Mouse (Mus musculus) monocyte, adult 2 months (primary cell): ENCODE measurements at regions not wholly inside any gene's neighbourhood (a gene's known extent, or its start where the extent isn't known, plus 50 kb on each side); places are given as distances from the start of the nearest gene placed in this dataset.

Source experiments
- DNase-seq, 2 experiments: peaks; one replicate each; pipeline ENCODE4 v3.0.0; 2022; ENCODE audit warnings: low spot score in 2 of 2, low read depth in 1 of 2

DNA sequence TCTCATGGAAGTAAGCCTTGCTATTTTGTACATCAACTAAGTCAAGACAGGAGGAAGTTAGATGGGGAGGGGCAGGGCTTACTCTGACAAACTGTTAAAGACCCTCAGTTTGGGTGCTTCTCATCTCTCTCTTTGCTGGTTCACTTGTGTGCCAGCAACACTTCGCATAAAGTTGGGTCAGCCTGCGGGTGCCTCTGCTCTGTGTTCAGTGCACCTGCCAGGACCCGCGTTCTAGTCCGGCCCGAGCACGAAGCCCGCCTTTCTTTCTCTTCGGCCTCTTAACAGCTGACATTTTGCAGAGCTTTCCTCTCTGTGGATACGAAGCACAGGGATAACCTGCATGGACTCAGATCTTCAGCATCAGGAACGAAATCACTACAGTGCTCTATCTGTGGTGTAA is 227.1 kb upstream of the Nfe2l3 start:
- DNase-seq, result no peak

DNA sequence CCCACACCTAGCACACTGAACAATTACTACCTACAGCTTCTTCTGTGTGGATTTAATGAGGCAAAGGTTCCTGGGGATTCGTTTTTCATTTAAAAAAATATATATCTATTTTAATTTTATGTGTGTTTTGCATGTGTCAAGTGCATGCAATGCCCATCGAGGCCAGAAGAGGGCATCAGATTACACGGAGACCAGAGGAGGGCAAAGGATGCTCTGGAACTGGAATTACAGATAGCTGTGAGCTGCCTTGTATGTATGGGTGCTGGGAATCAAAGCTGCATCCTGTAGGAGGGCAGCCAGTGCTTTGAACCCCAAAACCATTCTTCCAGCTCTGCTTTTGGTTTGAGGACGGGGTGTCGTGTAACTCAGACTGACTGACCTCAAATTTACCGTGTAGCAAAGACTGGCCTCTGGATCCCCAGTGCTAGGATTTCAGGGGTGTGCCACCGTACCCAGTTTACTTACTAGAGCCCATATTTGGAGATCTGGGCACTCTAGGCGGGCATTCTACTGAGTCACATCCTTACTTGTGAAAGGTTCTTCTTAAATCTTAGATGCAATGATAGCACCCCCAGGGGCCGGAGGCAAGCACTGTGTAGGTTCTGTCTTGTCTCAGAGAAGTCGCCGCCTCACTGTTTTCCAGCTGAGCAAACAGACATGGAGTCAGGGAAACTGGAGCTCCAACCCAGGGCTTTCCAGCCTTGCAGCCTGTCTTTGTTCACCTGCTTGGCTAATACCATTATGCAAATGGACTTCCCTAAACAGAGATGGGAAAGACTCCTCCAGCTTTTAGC is 225.6 kb upstream of the Nfe2l3 start:
- peak in 1 of 2 experiments; percentile 37 for DNase-seq

DNA sequence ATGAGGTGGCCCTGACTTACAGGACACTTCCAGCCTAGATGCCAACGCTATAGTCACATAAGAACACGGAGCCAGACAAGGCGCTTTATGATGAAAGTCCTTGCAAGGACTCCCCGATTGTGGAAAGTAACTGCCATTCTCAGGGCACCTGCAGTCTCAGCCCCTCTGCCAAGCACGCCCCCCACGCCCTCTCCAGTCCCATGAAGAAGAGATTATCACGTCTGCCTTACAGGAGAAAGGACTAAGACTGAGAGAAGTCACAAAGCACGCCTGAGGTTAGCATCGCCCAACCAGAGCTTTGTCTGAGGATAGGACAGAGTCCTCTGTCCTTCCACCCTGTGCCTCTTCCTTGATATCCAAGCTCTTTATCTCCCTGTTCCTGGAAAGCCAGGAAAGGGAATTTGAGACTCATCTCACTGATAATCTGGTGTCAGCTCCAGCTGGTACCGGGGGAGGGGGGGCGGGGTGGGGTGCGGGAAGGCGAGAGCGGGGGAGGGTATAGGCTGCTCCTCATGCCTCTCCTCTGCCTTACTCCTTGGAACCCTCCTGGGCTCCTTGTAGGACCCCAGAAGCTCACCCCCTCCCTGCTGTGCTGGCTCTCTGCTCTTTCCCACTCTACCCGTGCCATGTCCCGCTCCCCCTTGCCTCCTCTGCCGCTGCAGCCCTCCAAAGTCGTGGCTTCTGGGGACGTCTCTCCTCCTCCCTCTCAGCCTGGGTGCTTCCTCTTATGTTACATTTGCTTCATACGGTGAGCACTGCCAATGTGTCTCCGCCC is 224.7 kb upstream of the Nfe2l3 start:
- DNase-seq, result no peak

DNA sequence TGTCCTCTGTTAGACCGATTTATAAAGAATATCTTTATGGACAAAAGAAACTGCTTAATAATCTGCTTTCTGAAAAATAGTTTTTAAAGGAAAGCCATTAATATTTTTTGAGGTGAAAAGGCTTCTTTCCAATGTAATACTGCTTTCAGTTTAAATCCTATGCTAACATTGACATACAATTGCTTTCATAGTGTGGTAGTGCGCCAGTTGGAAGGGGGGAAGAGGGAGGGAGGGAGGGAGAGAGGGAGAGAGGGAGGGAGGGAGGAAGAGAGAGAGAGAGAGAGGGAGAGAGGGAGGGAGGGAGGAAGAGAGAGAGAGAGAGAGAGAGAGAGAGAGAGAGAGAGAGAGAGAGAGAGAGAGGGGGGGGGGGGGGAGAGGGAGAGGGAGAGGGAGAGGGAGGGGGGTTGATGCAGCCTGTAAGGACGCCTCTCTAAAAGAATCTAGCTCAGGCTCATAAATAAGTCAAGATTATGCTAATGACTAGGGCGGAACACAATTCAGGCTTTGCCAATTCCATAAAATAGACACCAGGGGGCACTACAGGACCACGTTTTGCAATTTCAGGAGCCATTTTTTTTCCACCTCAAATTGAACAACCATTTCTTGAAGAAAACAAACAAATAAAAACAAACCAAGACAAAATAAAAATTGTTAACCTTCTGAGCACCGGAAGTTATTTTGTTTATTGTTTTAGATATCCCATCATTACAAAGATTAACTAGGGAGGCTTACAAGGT is 223.6 kb upstream of the Nfe2l3 start:
- DNase-seq, result no peak

- DNase-seq, result no peak
Measured at GRCm38 (mm10) chr6:51211418-51211817, 221.1 kb upstream of the Nfe2l3 start.

DNA sequence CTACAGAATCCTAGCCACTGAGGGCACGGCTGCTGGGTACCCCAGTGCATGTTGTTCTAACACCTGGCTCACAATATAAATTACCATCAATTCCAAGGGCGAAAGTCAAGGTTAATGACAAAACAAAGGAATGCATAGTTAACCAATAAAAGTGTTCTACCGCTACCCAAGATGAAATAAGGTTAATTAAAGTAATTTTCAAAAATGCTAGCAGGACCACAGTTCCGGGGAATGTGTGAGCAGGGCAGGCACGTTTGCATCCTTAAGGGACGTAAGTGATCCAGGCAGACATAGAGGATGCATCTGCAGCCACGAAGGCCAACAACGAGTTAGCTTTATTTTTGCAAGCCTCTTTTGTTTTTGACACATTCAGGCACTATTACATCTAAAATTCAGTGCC is 220.3 kb upstream of the Nfe2l3 start:
- DNase-seq, result no peak

- DNase-seq, result no peak
Measured at GRCm38 (mm10) chr6:51215371-51215770, 217.1 kb upstream of the Nfe2l3 start.

GRCm38 (mm10) chr6:51216472-51216871 is 216.0 kb upstream of the Nfe2l3 start:
- no peak for DNase-seq

DNA sequence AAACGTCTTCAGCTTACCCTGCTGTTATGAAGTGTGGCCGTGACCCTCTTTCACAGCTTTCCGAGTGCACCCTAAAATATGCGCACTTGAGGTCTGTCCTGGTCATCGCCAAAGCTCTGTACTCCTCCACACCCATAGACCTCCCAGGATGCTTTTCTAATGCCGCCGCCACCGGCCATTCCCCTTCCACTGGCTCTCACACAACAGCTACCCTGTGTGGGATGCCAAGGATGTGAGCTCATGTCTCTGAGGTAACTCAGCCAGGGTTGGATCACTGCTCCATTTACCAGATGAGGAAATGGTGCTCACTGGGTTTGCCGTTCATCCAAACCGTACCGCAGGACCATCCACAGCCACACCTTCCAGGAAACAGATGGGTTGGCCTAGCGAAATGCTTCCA is 212.8 kb upstream of the Nfe2l3 start:
- no peak for DNase-seq

- DNase-seq, result no peak
Measured at GRCm38 (mm10) chr6:51220778-51221177, 211.7 kb upstream of the Nfe2l3 start.

GRCm38 (mm10) chr6:51236077-51236740 is 196.3 kb upstream of the Nfe2l3 start:
- DNase-seq, result no peak

DNA sequence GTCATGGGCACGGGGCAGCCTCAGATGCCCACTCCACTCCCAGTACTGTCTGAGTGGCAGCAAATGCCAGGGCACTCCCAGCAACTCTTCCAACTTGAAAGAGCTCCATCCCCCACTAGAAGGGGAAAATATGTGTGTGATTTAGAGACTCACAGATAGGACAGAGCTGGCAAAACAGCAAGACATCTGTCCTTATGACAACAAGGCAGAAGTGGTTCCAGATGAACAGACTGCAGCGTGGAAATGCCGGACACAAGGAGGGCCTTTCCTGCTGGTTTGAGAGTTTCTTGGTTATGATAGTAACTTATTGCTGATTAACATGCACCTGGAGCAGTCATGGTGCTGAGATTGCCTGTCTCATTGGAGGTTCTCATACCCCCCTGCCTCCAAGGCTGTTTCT is 192.4 kb upstream of the Nfe2l3 start:
- DNase-seq, result no peak

- DNase-seq, result no peak
Measured at GRCm38 (mm10) chr6:51250233-51250632, 182.2 kb upstream of the Nfe2l3 start.

- no peak for DNase-seq
Measured at GRCm38 (mm10) chr6:51251432-51251831, 181.0 kb upstream of the Nfe2l3 start.

- DNase-seq, result no peak
Measured at GRCm38 (mm10) chr6:51252721-51253120, 179.7 kb upstream of the Nfe2l3 start.

DNA sequence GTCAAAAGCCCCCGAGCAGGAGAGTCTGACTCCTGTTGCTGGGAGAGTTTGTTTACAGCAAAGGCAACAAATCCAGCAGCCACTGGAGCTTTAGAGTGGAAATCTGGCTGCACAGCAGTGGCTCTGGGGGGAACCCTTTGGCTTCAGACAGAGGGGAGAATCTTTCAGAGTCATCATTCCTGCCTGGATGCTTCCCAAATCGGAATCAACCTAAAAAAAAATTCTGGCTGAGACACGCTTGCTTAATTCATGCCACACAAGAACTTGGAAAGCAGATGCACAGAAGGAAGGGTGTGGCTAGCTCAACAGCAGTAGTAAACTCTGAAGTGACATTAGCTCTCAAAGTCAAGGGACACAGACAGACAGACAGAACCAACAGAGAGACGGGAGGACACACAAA is 175.8 kb upstream of the Nfe2l3 start:
- no peak for DNase-seq

GRCm38 (mm10) chr6:51257524-51257923 is 174.9 kb upstream of the Nfe2l3 start:
- no peak for DNase-seq

DNA sequence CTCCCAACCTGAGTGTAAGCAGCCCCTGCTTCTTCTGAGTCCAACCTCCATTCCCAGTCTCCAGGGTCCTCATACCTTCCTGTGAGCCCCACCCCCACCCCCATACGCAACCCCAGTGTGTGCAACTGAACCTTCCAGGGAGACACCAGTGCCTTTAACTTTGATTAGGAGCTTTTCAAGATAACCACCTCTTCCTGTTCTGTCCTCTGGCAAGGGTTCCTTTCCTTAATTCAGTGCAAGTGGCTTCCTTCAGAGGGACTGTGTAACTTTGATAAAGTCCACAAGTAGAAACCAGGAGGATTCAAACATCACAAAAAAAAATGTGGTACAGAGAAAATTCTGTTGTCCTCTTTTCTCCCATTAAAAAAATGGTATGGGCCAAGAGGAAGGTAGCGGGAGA is 174.2 kb upstream of the Nfe2l3 start:
- DNase-seq, result no peak

DNA sequence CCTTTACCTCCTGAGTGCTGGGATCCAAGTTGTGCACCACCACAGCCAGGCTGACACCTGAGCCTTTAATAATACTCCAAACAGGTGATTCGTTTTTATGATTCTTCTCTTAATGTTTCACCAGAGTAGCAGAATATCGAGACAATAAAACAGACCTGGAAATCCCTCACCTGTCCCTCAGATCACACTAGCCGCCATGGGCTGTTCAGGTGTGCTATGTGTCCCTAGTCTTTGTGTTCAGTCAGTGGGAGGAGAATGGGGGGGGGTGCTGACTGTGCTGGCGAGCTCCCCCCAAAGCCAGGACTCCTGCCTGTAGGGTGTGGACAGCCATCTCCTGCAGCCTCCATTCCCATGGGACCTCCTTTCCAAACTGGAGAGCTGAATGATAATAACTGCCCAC is 168.9 kb upstream of the Nfe2l3 start:
- DNase-seq, result no peak

DNA sequence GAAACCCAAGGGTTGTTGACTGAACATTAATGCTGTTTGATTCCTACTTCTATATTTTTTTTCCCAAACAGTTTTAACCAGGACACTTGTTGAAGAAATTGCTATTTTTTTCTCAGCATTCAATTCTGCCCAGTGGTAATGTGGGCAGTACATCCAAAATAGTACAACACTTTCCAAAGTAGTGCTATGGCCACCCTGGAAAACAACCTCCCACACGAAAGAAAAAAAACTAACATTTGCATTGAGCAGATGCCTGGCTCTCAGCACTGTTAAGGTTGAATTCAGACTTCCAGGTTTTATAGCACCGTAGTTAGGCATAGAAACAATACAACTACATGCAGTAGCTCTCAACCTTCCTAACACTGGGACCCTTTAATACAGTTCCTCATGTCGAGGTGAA is 167.1 kb upstream of the Nfe2l3 start:
- DNase-seq, result no peak

DNA sequence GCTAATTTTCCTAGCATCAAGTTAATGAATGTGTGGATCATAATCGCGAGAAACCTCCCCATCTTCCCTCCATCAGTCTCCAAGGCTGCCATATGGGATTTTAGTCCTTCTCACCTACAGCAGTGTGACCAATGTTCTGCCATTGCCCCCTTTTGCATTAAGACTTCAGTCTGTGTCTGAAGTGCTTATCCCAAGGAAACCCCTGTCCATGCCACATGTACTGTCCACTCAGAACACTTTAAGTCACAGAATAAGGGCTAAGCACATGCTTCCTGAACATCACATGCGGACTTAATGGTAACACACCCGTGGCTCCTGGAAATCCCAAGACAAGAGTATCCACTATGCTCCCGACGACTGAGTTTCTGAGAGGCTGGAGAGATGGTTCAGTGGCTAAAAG is 165.7 kb upstream of the Nfe2l3 start:
- DNase-seq, result no peak
